ENCODE assay signal across 8 mouse cellular contexts in the genomic region with DNA sequence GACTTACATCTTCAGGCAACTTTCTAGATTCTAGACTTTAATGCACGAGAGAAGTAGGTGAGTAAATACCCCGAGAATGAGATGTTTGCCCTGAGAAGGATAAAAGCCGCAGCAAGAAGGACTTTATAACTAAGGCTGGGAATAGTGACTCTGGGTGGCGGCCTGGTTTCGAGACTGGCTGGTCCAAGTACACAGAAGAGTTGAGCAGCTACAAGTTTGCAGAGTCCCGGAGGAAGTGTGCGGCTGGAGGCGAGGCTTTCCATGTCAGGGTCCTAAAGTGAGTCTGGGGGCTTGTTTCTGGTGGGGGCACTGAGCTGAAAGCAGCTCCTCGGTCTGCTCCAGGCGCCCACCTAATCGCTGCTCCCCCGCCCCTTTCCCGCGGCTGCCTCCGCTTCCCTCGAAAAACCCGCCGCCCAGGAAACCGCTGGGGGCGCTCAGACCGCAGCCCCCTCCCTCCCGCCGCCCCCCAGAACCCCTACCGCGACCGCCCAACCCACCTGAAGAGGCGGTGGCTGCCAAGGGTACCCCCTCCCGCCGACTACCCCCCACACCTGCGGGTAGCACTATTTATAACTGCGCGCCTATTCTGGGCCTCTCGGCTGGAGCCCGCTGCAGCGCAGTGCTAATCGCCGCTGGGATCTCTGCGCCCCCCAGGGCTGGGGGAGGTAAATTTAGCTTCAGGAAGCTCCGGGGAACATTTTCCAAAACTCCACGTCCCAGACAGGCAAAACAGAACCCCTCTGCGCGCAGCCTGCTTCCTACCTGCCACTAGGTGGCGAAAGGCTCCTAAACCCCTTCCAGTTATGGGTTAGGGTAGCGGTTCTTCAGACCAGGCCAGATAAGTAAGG. TPM values are rescaled to one million over a fixed set of nuclear protein-coding genes. Genes with fewer than 3 reads are reported as not detected.
DNase-seq lines count a peak whose midpoint lies in the region; ATAC-seq lines count a peak whose summit lies in the region.

No protein-coding gene starts in this region.

- no peak overlapping the region for H3K27ac ChIP-seq in hindbrain, embryonic 16.5 days (ENCODE audit: low read depth, low read length)
- H3K27ac ChIP-seq in liver, embryonic 13.5 days, result peak overlapping the region; percentile 39; the same call in 1 of the 2 replicates

- H3K9me3 ChIP-seq in hindbrain, embryonic 16.5 days (ENCODE audit: control insufficient read depth, low read length), result no peaks in the 10 kb centered on the region
- no peaks in the 10 kb centered on the region for H3K9me3 ChIP-seq in liver, embryonic 13.5 days (replicated peaks)

- H3K9ac ChIP-seq in hindbrain, embryonic 16.5 days (ENCODE audit: low read depth, low read length), result peak overlapping the region; percentile 58
- H3K9ac ChIP-seq in liver, embryonic 13.5 days, result peak overlapping the region; percentile 78

- H3K27me3 ChIP-seq in hindbrain, embryonic 16.5 days (replicated peaks; ENCODE audit: control insufficient read depth, insufficient read depth, low read length), result peaks cover 16% of the 10 kb centered on the region
- H3K27me3 ChIP-seq in liver, embryonic 13.5 days, result peaks cover 26% of the 10 kb centered on the region

- intact Hi-C loops in left cerebral cortex, postnatal 14 days (cut with DNase I), result no loop called here
- intact Hi-C loops in left cerebral cortex, postnatal 36 days (cut with DNase I), result no loop called here

- peak; percentile 33 to 64 for DNase-seq in left cerebral cortex, postnatal 14 days (ENCODE audit: low spot score in 2 of 2)
- no peak for DNase-seq in left cerebral cortex, postnatal 36 days (ENCODE audit: low spot score in 2 of 2)
- peak; percentile 76 for DNase-seq in cerebellum, adult 8-10 months
- DNase-seq in forelimb bud, embryonic 11.5 days (ENCODE audit: low read depth, low spot score), result peak; percentile 81
- peak; percentile 58 for DNase-seq in liver, embryonic 13.5 days
- peak; percentile 75 for DNase-seq in neural tube, embryonic 10.5 days (ENCODE audit: extremely low spot score, low spot score)
- peak; percentile 76 to 88 for DNase-seq in thymus, postnatal 36 days

- peaks cover 48% of the 10 kb centered on the region for H3K4me1 ChIP-seq in hindbrain, embryonic 16.5 days (ENCODE audit: control insufficient read depth, insufficient read depth, low read depth, low read length)
- H3K4me1 ChIP-seq in liver, embryonic 13.5 days (replicated peaks), result peaks cover 56% of the 10 kb centered on the region

- ATAC-seq in hindbrain, embryonic 16.5 days, result no peak
- ATAC-seq in liver, embryonic 13.5 days (ENCODE audit: low read depth), result no peak

- H3K4me3 ChIP-seq in hindbrain, embryonic 16.5 days (ENCODE audit: low read length), result peak overlapping the region; percentile 45
- H3K4me3 ChIP-seq in liver, embryonic 13.5 days (replicated peaks), result peak overlapping the region; percentile 65

- WGBS in hindbrain, embryonic 16.5 days, result under 1% methylated on average over 31 of the region's 44 CpGs
- under 1% methylated on average over 43 of the region's 44 CpGs for WGBS in liver, embryonic 13.5 days (ENCODE audit: insufficient replicate concordance)

- peak overlapping the region; percentile 74 for H3K4me2 ChIP-seq in hindbrain, embryonic 16.5 days (ENCODE audit: low read length)
- H3K4me2 ChIP-seq in liver, embryonic 13.5 days, result peak overlapping the region; percentile 94

- no peaks in the 10 kb centered on the region for H3K36me3 ChIP-seq in hindbrain, embryonic 16.5 days (ENCODE audit: control insufficient read depth, insufficient read depth, low read length)
- H3K36me3 ChIP-seq in liver, embryonic 13.5 days, result 0 out of 2 replicates have a peak, but pooled peaks cover 5% of the 10 kb centered on the region

RNA-seq across cellular contexts. Expression of gene Zbtb7b, which starts 1.5 kb away (rescaled TPM):
- total RNA-seq in left cerebral cortex, postnatal 14 days (2021), result 1 to 10 TPM; 8.0 to 9.1 TPM
- total RNA-seq in left cerebral cortex, postnatal 36 days (2021), result 10 to 100 TPM; 10.9 to 18.6 TPM
- 0.79 and 0.88 TPM in 2 replicates for polyA plus RNA-seq in hindbrain, embryonic 16.5 days (2015; fragmentation: Nextera tagmentation; extraction: Ambion mirVana)
- polyA plus RNA-seq in liver, embryonic 13.5 days (2015; fragmentation: Nextera tagmentation; extraction: Ambion mirVana), result 0.97 and 1.8 TPM in 2 replicates

RNA-seq across cellular contexts. Expression of gene Lenep, which starts 6.6 kb away (rescaled TPM):
- total RNA-seq in left cerebral cortex, postnatal 14 days (2021), result 1 to 10 TPM; 1.6 to 4.0 TPM
- 1 to 10 TPM; 4.2 to 5.3 TPM for total RNA-seq in left cerebral cortex, postnatal 36 days (2021)
- polyA plus RNA-seq in hindbrain, embryonic 16.5 days (2015; fragmentation: Nextera tagmentation; extraction: Ambion mirVana), result 0.60 TPM in 1 of 2 replicates, not detected in the other
- polyA plus RNA-seq in liver, embryonic 13.5 days (2015; fragmentation: Nextera tagmentation; extraction: Ambion mirVana), result not detected in 2 replicates

RNA-seq across cellular contexts. Expression of gene Flad1, which starts 15.6 kb away (rescaled TPM):
- 10 to 100 TPM; 30.6 to 31.4 TPM for total RNA-seq in left cerebral cortex, postnatal 14 days (2021)
- 10 to 100 TPM; 31.0 to 32.5 TPM for total RNA-seq in left cerebral cortex, postnatal 36 days (2021)
- polyA plus RNA-seq in hindbrain, embryonic 16.5 days (2015; fragmentation: Nextera tagmentation; extraction: Ambion mirVana), result 34.7 and 36.6 TPM in 2 replicates
- polyA plus RNA-seq in liver, embryonic 13.5 days (2015; fragmentation: Nextera tagmentation; extraction: Ambion mirVana), result 18.0 and 18.7 TPM in 2 replicates

RNA-seq across cellular contexts. Expression of gene Cks1b, which starts 22.2 kb away (rescaled TPM):
- 1 to 10 TPM; 3.5 to 4.0 TPM for total RNA-seq in left cerebral cortex, postnatal 14 days (2021)
- 1 to 10 TPM; 2.1 to 2.3 TPM for total RNA-seq in left cerebral cortex, postnatal 36 days (2021)
- 87.9 and 91.5 TPM in 2 replicates for polyA plus RNA-seq in hindbrain, embryonic 16.5 days (2015; fragmentation: Nextera tagmentation; extraction: Ambion mirVana)
- 282 and 301 TPM in 2 replicates for polyA plus RNA-seq in liver, embryonic 13.5 days (2015; fragmentation: Nextera tagmentation; extraction: Ambion mirVana)

RNA-seq across cellular contexts. Expression of gene Shc1, which starts 22.2 kb away (rescaled TPM):
- 10 to 100 TPM; 12.6 to 14.5 TPM for total RNA-seq in left cerebral cortex, postnatal 14 days (2021)
- total RNA-seq in left cerebral cortex, postnatal 36 days (2021), result 10 to 100 TPM; 10.6 to 16.0 TPM
- polyA plus RNA-seq in hindbrain, embryonic 16.5 days (2015; fragmentation: Nextera tagmentation; extraction: Ambion mirVana), result 16.9 and 23.8 TPM in 2 replicates
- 42.3 and 51.4 TPM in 2 replicates for polyA plus RNA-seq in liver, embryonic 13.5 days (2015; fragmentation: Nextera tagmentation; extraction: Ambion mirVana)

Comparison
In these comparisons a context has a peak if more than half of its experiments do, and no peak if none do; other contexts are left out.
1. DNase-seq: peak in left cerebral cortex, postnatal 14 days (2 of 2), cerebellum, adult 8-10 months (single experiment), forelimb bud, embryonic 11.5 days (single experiment), liver, embryonic 13.5 days (single experiment), neural tube, embryonic 10.5 days (single experiment) and thymus, postnatal 36 days (2 of 2); none in left cerebral cortex, postnatal 36 days (0 of 2).